Mouse (Mus musculus): ENCODE measurements around the gene Ppp2r2d. TPM values are rescaled to one million over a fixed set of nuclear protein-coding genes. Genes with fewer than 3 reads are reported as not detected.

Ppp2r2d gene
- total RNA-seq, 1 experiment from 2014 or later: 63.7 TPM

DNA sequence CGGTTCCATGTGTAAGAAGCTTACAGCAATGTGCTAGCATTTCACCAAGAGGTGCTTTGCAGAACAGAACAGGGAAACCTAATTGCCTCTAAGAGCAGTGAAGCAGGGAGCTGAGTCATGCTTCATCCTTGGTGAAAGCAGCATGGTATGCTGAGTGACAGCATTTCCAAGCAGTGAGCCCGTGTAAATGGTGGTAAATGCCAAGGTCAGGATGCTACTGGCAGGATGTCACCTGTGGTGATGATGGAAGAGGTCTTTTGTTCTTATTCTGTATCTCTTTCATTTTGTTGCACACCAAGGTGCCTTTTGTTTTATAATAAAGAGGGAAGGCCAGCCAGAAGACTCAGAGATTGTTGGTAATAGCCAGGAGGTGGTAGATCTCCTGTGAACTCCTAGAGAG is 10.8 kb downstream of the Ppp2r2d start:
- peak; percentile 50 for DNase-seq

GRCm38 (mm10) chr7:138863950-138864572 is 18.2 kb downstream of the Ppp2r2d start:
- no peak for DNase-seq

DNA sequence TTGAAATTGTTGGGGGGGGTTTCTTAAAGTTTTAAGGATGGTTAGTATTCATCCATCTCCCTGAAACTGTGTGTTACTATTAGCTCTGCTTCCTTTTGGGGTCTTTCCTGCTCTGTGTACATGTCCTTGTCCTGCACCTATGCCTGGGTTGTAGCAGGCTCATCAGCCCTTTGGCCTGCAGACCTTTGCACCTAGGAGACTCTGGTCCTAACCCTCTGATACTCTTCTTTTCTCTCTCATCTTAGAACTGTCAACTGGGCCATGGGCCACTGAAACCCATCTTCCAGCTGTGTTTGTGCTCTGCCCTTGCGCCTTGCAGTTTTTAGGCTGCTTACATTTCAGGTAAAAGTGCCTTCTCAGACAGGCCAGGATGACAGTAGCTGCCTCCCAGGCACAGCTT is 18.9 kb downstream of the Ppp2r2d start:
- no peak for DNase-seq

DNA sequence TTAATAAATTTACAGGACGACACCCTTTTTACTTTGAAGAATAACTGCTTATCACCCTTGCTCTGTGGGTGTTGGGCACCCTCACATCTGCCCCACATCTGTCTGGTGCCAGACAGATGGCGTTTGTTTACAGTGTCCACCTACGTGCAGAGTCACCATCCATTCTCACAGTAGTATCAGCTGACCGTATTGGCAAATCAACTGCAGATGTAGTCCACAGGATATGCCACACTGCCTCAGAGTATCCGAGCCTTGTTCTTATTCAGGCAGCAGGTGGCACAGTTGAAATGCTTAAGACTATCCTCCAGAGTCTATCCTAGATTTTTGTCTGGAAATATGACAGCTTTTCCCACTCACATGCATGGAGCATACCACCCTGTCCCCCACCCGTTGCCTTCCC is 21.4 kb downstream of the Ppp2r2d start:
- no peak for DNase-seq

GRCm38 (mm10) chr7:138868316-138868715 is 22.4 kb downstream of the Ppp2r2d start:
- DNase-seq: no peak

DNA sequence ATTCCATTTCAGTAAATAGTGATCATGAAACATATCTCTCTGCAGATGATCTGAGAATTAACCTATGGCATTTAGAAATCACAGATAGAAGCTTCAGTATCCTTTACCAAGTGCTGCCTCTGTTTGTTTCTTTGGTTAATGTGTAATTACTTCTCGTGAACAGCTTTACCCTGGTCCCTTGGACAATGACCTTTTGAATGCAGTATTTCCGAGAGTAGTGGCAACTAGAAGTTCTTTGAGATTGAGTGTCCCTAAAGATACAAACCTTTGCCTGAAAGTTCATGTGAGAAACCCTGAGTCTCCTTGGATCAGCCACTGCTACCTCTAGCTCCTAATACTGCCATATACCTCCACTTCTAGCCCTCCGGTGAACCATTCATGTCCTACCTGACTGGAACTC is 27.1 kb downstream of the Ppp2r2d start:
- no peak for DNase-seq

GRCm38 (mm10) chr7:138875031-138875430 is 29.2 kb downstream of the Ppp2r2d start:
- DNase-seq: no peak

DNA sequence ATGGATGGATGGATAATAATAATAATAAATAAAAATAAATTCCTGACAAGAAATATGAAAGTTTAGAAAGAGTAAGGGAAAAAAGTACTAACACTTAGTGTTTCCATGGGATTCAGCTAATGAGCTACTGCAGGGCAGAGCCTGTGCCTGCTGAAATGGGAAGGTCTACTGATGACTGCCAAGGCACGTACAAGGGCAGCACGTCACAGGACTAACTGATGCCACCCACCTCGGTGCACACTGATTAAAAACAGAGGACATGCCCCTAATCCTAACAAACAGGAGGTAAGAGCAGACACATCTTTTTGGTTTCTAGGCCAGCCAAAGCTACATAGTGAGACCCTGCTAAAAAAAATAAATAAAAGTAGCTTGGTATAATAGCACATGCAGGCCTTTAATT is 37.8 kb downstream of the Ppp2r2d start:
- no peak for DNase-seq

DNA sequence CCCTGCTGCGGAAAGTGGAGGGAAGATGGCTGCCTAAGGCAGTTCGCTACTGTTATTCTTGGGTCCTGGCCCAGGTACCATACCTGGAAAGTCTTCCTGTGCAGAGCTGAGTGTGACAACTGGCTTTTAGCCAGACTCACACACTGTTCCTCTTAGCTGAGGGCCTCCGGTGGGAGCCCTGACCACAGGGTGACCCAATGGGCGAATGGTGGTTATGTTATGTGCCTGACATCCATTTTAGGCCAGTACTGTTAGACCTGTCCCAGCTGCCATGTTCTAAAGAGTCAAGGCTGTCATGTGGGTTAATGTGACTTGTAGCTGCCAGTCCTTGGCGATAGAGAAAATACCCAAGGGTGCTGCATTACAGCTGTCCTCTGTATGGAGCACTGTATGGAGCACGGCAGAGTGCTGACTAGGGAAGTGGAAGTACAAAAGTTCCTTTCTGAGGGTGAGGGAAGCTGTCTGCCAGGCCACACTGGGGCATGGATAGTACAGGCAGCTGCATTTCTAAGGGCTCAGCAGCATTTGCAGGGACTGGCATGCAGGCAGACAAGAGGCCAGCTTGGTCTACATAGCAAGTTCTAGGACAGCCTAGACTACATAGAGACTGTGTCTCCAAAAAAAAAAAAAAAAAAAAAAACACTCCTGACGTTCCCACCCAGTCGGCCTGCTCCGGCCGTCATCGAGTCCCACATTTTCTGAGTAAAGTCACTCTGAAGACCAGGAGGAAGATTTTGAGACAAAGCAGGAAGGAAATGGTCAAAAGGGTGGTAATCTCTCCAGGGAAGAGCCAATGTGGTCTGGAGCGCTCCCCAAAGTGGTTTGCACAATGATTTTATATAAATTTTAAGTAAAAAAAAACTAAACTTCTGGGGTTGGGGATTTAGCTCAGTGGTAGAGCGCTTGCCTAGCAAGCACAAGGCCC is 39.7 kb downstream of the Ppp2r2d start:
- DNase-seq: no peak

- no peak for DNase-seq
Measured at GRCm38 (mm10) chr7:138898122-138898521, 52.2 kb downstream of the Ppp2r2d start.

DNA sequence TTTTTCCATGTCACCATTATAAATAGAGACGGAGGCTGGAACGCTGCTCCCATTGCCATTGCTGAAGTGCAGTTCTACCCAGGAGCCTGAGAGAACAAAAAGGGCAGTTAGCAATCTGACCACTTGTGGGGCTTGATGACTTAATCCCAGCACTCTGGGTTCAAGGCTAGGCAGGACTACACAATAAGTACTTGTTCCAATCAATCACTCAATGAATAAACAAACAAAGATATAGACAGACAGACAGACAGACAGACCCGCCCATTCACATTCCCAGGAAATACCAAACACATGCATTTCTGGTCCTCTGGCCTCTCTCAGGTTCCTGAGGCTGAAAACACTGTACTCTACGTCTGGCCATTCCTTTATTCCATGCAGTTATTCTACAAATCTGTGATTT is 52.9 kb downstream of the Ppp2r2d start:
- DNase-seq: no peak

GRCm38 (mm10) chr7:138903886-138904435 is 58.1 kb downstream of the Ppp2r2d start:
- DNase-seq: no peak

DNA sequence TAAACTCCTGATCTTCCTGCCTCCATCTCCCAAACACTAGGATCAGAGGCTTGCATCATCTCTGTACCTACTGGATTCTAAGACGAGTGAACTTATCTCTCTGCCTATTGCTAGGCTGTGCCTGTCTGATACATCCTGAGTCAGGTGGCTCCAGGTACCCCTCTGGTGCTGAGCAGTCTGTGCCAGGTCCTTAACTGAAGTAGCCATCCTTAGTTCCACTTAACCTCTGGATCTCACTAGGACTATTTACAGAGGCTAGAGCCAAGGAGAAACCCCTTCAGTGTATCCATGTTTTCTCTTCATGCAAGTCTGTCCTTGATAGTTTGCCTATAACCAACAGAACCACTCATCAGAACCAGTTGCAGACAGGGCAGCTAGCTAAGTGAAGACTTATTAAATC is 60.6 kb downstream of the Ppp2r2d start:
- DNase-seq: no peak

DNA sequence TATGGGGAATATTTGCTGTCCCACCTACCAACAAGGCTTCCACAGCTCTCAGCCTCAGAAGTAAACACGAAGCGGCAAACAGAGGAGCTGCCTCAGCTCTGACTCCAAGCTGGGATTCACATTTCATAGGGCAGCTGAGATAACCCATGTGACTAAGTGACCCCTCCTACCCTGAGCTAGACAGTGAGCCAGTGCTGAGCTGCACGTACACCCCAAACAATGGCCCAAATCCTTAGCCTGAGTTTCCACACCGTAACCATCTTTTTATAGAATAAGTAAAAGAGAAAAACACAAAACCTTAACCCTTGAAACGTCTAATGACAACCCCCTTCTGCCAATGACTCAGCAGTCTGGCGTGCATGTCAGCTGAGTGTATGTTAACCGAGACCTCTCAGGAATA is 61.2 kb downstream of the Ppp2r2d start:
- DNase-seq: peak; percentile 63

GRCm38 (mm10) chr7:138907976-138908375 is 62.1 kb downstream of the Ppp2r2d start:
- DNase-seq: no peak

GRCm38 (mm10) chr7:138908768-138909276 is 62.9 kb downstream of the Ppp2r2d start:
- DNase-seq: no peak

DNA sequence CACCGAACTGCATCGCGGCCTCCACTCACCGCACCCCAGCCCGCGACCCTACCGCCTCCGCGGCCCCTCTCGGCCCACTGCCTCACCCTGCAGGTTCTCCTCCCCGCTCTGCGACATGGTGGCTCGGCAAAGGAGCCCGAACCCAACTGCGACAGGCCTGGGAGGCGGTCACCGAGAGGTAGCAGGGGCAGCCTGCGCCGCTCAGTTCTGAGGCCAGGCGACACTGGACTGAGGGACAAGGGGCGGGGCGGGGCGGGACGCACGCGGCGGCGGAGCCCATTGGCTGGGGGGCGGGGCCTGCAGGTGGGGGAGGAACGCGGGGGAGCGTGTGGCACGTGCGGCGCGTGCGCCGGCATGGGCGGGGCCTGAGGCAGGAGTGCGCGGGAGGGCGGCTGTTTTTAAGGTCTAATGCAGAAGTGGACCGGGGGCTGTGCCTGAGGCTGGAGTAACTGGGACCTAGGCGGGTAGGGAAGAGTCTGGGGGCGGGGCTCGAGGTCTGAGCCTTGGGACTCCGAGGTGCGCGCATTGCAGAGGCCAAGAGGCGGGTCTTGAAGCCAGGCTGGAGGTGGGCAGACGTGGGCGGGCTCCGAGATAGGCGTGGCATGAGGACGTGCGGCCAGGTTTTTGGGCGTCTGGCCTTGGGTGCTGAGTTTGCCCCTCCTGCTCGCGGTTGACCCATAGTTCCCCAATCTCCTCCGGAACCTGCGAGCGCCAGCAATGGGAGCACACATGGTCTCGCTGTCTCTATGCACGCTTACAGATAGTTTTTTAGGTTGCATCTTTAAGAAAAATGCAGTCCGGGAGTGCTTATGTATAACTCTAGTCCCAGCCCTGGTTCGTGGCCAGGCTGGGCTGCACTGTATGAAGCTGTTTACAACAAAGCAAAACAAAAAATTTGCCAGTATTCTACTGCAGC is 63.7 kb downstream of the Ppp2r2d start, which contains the start of gene Bnip3:
TSS of gene Bnip3 (minus strand) at position 243 of the 916 bp plus-strand sequence.
- peak; percentile 97 for DNase-seq

GRCm38 (mm10) chr7:138910193-138910562 is 64.3 kb downstream of the Ppp2r2d start:
- DNase-seq: no peak

DNA sequence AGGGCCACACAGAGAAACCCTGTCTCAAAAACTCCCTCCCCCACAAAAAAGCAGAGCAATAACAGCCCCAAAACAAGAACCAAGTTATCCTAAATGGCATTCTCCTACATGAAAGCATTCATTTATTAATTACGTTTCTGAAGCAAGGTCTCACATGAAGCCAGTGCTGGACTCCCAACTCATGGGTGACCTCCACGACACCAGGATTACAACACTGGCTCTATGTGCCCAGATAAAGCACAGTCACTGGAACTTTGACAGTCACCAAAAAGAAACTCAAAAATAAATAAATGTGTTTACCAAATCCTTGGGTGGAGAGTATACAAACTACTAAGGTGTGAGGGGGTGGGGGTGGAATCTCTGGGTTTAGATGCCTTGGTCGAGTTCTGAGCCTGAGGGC is 67.7 kb downstream of the Ppp2r2d start:
- DNase-seq: peak; percentile 63

DNA sequence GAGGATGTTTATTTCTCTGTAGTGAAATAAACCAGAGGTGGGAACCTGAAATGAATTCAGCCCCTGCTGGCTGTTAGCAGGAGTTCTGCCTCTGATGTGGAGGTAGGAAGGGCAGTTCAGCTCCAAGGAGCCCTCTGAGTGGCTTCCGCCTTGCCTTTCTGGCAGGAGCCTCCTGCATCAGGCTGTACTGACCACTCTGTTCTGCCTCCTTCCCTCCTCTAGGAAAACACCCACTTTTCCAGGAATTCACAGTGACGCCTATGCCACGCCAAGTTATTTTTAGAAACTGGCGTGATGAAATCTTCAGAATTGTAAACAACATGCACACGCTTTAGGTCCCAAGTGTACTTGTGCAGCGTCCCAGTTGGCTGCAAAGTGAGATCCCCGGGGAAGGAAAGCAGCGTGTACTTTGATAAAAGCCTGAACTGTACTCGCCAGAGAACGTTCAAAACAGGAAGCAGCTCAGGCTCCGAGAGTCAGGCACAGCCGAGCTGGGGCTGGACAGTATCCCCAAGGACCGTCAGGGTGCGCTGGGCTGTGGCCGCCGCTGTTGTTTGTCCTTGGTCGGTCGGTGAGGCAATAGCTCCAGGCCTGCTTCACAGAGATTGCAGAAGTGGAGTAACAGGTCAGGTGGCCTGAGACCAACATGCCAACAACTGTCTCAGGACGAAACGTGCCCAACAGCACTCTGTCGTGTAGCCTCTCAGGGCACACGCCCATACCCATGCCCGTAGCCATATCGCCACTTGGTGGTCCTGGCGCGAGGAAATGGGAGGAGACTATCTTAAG is 73.5 kb downstream of the Ppp2r2d start:
- peak; percentile 92 for DNase-seq

- DNase-seq: peak; percentile 30
Measured at GRCm38 (mm10) chr7:138921611-138922010, 75.7 kb downstream of the Ppp2r2d start.

Measured in adrenal gland, postnatal 14 days (tissue).